Mouse (Mus musculus): ENCODE data around the gene Tmem247. TPM values are rescaled to one million over a fixed set of nuclear protein-coding genes. Genes with fewer than 3 reads are reported as not detected.

Tmem247 gene
- total RNA-seq (2022), result not detected

- no peak for DNase-seq (ENCODE audit: low spot score)
Measured at GRCm38 (mm10) chr17:86917048-86917447, at the start of gene Tmem247. Gene Tmem247, plus strand, starts transcription at chr17:86917348.

DNA sequence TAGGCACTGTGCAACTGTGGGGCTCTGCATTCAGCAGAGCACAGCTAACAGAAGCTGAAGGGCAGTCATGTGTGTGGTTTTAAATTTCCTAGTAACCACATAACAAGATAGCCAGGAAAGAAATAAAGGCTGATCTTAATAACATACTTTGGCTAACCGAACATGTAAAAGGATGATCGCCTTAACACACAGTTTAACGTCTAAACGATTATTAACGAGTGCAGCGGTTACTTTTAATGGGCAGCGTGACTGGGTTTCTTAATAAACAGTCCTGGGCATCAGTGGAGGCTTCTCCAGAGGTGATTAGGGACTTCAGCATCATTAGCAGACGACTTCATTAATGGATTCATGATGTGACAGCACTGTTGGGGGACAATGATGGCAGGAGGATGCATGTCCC lies 46.6 kb upstream of the Tmem247 start:
- DNase-seq (ENCODE audit: low spot score), result no peak

- no peak for DNase-seq (ENCODE audit: low spot score)
Measured at GRCm38 (mm10) chr17:86872643-86873042, 44.5 kb upstream of the Tmem247 start.

GRCm38 (mm10) chr17:86876940-86877339 lies 40.2 kb upstream of the Tmem247 start:
- no peak for DNase-seq (ENCODE audit: low spot score)

- DNase-seq (ENCODE audit: low spot score), result no peak
Measured at GRCm38 (mm10) chr17:86877747-86878146, 39.4 kb upstream of the Tmem247 start.

GRCm38 (mm10) chr17:86880056-86880455 lies 37.1 kb upstream of the Tmem247 start:
- no peak for DNase-seq (ENCODE audit: low spot score)

DNA sequence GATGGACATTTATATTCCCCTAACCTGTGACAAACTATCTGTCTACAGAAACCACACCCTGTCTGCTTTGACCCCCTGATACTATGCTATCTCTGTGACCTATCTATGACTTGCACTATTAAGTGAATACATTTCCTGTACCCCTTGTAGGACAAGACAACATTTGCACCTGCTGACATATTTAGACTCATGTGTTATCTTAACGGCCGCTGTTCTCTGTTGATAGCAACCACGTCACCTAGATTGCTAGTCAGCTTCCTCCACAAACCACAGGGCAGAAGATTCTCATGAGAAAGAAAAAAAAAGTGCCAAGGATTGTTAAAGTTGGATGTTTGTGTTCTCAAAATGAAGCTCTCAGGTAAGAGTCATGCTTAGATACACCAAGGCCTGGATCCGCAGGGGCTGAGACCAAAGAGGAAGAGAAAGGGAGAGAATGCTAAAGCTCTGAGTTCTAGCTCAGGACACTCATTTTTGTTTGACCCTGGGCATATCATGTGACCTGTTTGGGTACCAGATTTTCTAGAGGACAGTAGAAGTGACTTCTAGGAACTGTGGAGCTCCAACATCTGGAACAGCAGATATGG lies 36.6 kb upstream of the Tmem247 start:
- DNase-seq (ENCODE audit: low spot score), result no peak

- no peak for DNase-seq (ENCODE audit: low spot score)
Measured at GRCm38 (mm10) chr17:86895191-86895590, 22.0 kb upstream of the Tmem247 start.

DNA sequence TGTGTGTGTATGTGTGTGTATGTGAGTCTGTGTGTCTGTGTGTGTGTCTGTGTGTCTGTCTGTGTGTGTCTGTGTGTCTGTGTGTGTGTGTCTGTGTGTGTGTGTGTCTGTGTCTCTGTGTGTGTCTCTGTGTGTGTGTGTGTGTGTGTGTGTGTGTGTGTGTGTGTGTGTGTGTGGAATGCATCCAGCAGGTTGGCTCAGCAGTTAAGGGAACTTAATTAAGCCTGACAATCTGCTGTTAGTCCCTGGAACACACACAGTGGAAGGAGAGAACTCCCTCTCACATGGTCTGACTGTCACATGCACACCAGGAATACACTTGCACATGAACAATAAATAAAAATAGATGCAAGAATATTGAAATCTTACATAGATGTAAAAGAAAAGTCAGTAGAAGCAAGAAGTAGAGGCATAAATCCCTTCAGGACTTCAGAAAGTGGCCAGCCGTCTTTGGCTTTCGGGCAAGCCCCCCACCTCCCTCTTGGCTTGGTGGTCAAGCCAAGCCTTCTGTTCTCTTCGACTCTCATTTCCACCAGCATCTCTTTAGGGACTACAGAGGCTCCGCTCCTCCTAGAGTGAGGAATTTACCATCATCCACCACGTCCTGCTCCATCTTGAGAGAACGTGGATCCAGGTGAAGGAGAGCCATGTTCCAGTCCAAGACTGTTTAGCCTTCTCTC lies 19.5 kb upstream of the Tmem247 start:
- no peak for DNase-seq (ENCODE audit: low spot score)

- DNase-seq (ENCODE audit: low spot score), result no peak
Measured at GRCm38 (mm10) chr17:86899821-86900220, 17.3 kb upstream of the Tmem247 start.

GRCm38 (mm10) chr17:86900564-86900963 lies 16.6 kb upstream of the Tmem247 start:
- no peak for DNase-seq (ENCODE audit: low spot score)

- DNase-seq (ENCODE audit: low spot score), result no peak
Measured at GRCm38 (mm10) chr17:86902399-86903067, 14.6 kb upstream of the Tmem247 start.

DNA sequence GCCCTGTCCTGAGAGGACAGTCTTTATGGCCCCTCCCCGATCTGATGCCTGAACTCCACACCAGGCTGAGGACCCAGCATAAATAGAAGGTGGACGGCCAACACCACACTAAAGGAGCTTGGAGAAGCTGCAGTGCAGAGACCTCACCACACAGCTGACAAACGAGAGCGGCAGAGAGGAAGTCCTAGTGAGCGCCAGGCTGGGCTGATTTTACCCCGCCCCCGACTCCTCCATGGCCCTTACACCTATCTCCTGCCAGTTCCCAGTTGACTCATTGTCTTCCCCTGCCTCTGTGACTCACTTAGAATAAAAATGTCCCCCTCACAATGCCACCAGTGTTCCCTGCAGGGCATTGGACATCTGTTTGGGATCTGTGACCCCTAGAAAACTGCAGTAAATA lies 13.6 kb upstream of the Tmem247 start:
- DNase-seq (ENCODE audit: low spot score), result no peak

DNA sequence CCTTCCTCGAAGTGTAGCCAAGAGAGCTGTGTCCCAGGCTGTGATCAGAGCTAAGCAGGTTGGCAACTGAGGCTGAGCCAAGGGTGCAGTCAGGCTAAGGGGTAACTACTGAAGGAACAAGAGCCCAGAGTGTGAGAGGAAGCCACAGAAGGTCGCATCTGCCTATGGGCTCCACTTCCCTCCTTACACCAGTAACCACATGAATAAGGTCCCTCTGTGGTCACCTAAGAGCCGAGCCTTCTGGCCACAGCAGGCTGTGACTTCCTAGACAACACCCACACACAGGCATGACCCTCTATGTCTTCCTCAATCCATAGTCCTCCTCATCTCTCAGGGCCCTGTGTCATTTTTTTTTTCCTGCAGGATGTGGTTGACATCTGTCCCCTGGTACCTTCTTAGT lies 12.9 kb upstream of the Tmem247 start:
- no peak for DNase-seq (ENCODE audit: low spot score)

DNA sequence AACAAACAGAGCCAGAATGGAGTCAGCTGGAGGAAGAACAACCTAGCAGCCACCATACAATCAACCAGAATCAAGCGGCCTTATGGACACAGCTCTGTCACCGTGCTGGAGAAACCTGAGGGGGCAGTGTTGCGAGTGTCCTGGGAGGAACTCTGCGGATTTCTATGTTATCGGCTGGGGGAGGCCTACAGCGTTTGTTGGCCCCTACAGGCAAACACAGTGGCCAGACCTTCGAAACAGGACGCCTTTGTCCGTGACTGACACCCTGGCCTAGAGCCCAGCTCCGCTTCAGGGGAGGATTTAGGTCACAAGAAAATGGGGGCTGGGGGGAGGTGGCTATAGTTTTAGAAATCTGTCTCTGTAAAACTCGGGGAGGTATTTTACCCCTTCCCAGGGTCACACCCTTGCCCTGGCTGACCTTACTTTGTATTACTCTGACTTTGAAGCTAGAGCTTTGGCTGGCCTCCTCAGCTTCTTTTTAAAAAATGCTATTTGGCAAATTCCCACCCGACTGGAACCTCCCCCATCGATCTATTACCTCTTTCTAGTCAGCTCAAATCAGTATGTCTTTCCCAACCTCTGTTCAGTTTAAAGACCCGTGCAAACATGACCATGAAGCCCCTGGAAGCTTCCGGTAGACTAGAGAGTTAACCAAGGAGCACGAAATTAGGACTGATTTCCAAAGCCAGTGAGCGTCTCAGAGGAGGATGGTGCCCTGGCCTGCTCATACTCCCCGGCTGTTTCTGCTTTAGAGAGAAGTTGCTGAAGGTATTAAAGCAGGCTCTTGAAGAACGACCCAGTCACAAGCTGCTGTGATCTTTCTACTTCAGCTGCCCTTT lies 11.6 kb upstream of the Tmem247 start:
- peak; percentile 48 for DNase-seq (ENCODE audit: low spot score)

- DNase-seq (ENCODE audit: low spot score), result peak; percentile 89
Measured at GRCm38 (mm10) chr17:86906136-86906461, 11.0 kb upstream of the Tmem247 start.

- DNase-seq (ENCODE audit: low spot score), result no peak
Measured at GRCm38 (mm10) chr17:86906601-86907000, 10.5 kb upstream of the Tmem247 start.

DNA sequence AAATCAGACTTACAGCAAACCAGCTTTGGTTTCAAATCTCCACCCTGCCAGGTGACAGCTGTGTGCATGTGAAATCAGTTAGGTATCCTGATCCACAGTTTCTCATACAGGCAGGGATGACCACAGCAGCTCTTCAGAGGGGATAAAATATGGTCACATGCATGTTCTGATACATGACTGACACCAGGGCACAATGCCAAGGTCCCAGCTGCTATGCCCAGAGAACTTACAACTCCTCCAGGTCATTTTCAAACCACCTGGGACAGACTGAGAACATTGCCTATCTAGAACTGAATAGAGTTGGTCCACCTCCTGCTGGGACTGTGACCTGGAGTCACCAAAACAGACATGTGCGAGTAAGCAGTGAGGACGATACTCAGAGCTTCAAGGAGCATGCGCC lies 10.1 kb upstream of the Tmem247 start:
- DNase-seq (ENCODE audit: low spot score), result no peak

DNA sequence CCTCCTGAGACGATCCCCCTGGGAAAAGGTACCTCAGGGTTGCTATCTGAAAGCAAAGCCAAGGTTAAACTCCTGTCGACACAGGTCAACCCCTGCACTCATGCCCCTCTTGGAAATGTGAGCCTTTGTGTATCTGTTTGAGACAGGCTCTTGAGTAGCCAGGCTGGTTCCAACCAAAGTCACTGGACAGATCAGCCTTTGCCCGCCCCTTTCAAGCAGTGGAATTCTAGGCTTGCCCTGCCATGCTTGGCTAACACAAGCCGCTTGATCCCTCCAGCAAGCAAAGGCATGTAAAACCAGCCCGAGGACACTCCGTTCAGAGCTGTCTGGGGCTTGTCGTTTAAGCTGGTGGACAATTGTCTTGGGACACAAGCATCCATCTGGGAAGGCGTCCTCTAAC lies 8.8 kb upstream of the Tmem247 start:
- no peak for DNase-seq (ENCODE audit: low spot score)

DNA sequence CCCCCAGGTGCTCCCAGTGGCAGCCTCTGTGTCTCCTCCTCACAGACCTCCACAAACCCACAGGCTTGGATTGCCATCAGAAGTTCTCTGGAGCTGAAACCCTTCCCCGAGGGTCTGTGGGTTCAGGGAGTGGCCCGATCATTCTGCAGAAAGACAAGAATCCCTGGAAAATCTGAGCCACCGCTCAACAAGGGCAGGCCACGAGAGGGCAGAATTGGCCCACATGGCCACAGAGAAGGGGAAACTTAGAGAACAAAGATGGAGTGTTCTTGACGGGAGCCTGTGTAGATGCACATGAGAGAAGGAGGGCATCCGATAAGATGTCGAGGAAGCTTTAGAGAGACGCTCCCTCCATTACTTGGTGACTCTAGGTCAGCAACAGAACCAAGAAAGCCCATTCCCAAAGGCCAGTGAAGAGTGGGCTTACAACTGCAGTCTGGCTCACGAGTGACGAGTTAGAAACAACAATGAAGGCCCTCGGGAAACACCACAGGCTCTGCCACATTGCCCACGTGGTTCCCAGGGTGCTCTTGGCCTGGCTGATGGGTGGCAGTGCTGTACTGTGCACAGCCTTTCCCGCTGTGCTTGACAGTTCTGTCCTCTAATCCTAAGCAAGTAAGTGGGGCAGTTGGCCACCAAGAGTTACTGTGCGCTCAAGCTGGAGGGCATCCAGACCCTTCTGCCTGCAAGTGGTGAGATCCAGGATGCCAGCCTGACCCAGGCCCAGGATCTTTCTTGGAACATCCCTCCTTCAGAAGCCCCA lies 7.2 kb upstream of the Tmem247 start:
- no peak for DNase-seq (ENCODE audit: low spot score)

DNA sequence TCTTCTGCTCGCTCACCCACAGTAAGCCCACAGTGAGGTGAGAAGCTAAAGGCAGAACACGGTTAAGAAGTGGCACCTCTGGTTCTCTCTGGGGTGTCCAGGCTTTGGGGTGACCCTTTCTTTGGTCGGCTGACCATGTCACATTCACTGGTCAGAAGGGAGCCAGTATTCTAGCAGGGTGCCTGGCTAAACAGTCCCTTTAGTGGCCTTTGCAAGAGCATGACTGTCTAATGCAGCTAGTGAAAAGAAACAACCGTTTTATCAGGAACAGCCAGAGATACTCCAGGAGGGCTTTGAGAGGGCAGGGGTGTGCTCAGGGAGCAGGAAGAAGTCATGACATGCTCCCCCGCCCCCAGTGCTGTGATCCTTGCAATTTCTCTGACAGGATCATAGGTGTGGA lies 5.9 kb upstream of the Tmem247 start:
- no peak for DNase-seq (ENCODE audit: low spot score)
